Mouse (Mus musculus) testis, postnatal 10 days (tissue): Measurements from ENCODE around the gene Gpr39.

Experiments
- DNase-seq: peaks from one replicate; pipeline ENCODE4 v3.0.0; 2021; ENCODE audit warnings: low spot score

The Gpr39 gene

GRCm38 (mm10) chr1:125813141-125813782, 136.5 kb downstream of the Gpr39 start:
- no peak for DNase-seq

DNA sequence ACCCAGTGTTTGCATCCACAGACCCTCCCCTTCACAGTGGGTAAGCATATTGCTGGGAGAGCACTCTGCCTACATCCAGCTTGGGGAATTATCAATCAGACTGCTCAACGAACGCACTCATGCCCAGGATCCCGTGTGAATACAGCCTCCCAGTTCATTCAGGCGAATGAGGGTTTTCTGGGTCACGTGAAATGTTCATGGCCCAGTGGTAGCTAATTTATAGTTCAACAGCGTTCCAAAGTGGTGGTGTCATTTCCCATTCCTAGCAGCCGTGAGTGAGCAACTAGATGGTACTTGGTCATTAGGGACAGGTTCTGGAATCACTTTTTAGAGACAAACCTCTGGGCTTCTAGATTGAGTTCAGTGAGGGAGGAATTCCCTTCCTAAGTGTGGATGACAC, 144.3 kb downstream of the Gpr39 start:
- DNase-seq = no peak

DNA sequence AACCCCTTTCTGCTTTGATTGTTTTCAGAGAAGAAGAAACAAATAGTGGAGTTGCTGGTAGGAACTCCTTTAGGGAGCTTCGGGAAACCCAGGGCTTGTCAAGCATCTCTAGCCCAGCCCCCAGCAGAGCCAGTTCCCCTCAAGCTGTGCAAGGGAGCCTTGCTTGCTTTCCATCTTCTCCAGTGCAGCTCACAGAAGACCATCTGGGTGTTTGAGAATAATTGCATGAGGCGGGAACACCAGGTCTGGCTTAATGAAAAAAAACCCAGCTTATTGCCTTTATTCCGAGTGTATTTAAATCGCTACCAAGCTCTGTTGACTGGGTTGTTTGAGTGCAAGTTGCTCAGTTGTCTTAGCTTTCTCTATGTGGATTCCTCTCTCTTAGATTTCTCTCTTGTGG, 146.8 kb downstream of the Gpr39 start:
- DNase-seq = no peak

DNA sequence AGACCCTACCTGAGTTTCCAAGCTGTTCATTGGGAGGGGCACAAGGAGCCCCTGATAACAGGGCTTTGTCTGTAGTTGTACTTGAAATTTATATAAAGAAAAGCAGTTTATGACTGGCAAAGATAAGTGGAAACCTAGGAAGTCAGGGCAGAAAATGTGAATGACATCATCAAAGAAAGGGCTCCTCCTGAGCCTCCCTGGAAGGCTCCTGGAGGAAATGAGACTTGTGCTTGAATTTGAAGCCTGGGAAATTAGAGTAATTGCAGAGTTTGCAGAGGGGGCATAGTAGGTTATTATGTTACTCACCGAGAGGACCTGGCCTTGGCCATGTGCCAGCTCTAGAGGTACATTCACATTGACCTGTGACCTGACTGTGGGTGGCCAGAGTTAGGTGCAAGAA, 160.7 kb downstream of the Gpr39 start:
- peak; percentile 42 for DNase-seq

DNA sequence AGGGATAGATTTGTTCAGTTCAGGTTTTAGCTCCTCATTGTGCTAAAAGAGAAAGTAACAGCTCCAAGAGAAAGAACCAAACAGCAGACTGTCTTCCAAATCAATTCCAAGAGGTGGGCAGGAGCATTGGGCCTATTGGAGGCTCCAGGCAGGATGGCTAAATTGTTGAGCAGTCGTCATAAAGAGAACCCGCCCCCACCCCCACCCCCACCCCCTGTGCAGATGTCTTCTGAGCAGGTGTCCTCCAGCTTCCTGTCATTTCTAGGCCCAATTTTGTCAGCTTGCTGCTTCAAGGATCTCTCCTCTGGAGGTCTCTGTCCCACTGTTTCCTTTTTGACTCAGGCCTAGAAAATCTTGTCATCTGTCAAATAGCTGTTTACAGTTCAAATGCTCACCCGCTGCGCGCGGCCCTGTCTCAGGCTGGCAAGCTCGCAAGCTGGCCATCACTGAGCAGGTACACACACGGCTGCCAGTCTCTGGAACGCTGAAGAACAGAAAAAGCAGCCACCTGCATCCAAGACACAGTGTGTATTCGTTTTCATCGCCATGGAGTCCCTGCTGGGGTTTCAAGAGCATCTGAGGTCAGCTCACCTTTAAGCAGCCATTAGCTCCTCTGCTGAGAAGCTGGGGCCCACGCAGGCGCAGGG, 163.1 kb downstream of the Gpr39 start:
- no peak for DNase-seq

- DNase-seq = no peak
Observed at GRCm38 (mm10) chr1:125854646-125855045, 177.9 kb downstream of the Gpr39 start.

DNA sequence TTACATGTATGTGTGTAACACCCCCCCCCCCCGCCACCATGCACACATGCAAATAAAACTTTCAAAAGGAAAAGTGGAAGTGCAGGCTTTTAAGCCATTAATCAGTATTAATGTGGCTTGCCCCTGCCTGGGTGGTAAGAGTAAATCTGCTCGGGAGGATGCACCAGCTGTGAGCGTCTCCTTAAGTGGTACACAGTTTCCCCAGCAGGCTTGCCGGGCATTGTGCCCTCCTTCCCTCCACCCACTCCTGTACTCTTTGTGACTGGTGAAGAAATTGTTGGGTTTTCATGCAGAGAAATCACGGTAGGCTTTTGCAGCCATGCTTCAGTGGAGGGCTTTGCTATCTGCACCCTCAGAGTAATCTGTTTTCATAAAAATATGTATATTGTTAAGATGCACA, 181.8 kb downstream of the Gpr39 start:
- no peak for DNase-seq

DNA sequence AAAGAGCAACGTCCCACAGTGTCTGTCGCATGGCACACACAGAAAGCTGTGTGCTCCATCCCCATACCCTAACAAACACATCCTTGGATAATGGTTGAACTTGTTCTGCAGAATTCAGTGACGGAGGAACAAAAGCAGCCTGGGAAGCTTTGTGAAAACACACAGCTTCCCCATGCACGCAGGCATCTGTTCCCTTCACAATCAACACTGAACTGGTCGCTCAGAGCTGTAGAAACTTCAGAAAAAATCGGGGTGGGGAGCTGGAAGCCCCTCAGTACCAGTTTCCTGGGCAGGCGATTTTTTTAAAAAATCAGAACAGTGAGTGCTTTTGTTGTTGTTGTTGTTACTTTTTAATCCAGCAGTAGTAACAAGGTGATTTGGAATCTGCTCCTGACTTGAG, 193.3 kb downstream of the Gpr39 start:
- DNase-seq = no peak

- DNase-seq = no peak
Observed at GRCm38 (mm10) chr1:125893158-125893557, 216.4 kb downstream of the Gpr39 start.

GRCm38 (mm10) chr1:125910211-125910870, 233.5 kb downstream of the Gpr39 start:
- peak; percentile 44 for DNase-seq

DNA sequence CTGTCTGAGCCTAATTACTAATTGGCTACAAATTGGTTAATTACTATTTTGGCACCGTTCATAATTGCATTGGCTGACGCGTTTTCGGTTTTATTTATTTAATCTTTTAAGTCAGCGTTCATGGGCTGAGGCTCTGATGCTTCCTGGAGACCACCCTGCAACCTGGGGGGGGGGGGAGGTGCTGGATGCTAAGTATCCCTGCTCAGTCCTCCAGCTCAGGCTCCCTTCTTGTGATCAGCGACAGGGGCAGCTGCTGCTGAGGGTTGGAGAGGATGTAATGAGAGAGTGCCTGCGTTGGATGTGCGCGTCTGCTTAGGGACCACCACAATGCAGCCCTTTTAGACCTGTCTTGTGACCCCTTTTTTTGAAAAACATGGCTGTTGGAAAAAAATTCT, 234.1 kb downstream of the Gpr39 start:
- DNase-seq = no peak

GRCm38 (mm10) chr1:125911337-125911900, 234.6 kb downstream of the Gpr39 start:
- DNase-seq = peak; percentile 44

- peak; percentile 41 for DNase-seq
Observed at GRCm38 (mm10) chr1:125911901-125912445, 235.2 kb downstream of the Gpr39 start.

- DNase-seq = no peak
Observed at GRCm38 (mm10) chr1:125912601-125913600, 236.1 kb downstream of the Gpr39 start, which contains the start of gene Lypd1. Gene Lypd1, minus strand, starts transcription at chr1:125913101.

DNA sequence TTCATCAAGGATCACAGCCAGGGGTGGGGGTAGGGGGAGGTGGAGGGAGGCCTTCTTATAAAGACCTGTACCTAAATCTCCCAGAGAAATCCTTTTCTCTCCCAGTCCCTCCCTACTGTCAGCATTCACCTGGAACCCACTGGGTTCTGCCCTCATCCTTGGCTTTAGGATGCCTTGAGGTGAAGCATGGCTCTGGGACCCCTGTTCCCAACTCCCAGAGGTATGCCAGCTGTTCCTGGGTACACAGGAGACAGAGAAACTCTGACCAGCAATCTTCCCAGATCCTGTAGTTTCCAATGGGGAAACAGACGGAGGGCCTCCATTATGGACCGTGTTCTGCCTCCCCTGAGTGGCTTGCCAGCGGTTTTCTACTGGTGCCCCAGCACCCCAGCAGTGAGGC, 243.9 kb downstream of the Gpr39 start:
- DNase-seq = no peak

DNA sequence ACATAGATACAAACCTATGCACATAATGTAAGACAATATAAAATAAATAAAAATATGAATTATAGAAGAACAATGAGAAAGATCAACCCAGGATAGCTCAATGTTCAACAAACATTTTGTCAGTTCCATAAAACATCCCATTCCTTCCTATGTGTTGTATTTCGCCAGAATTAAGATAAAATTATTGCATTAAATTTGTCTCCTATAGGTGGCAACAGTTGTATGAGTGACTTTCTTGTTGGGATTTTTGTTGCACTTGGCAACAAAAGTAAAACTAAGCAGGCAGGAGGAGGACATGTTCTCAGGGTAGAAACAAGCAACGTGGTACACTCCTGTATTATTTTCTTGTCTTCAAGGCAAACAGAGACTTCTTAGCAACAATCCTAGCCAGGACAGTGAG, 246.3 kb downstream of the Gpr39 start:
- no peak for DNase-seq
